Comparison of ENCODE assay signal across 21 mouse cellular contexts in the genomic region with DNA sequence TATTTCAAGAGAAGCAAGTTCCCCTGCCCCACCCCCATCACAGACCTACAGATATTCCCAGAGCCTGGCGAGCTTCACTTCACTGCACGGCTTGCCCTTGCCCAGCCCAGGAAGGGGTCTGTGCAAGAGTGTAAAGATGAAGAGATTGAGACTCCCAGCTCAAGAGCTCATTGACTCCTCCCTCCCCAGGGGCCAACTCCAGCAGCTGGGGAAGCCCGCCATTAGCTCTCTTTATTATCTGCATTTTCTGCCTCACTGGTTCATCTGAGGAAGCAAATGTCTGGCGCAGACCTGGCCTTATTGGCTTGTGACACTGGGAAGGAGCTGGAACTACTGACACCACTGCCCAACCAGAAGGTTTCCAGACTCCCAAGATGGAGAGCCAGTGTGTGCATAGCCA. TPM values are rescaled to one million over a fixed set of nuclear protein-coding genes. Genes with fewer than 3 reads are reported as not detected.
DNase-seq lines count a peak whose midpoint lies in the region; ATAC-seq and TF ChIP-seq lines count a peak whose summit lies in the region.
"Had no signal": no experiment of that assay in that cellular context is flagged by ENCODE, and none has a peak within 500 bp of the region (broad histone marks: within the 10 kb centered on the region; RNA-seq: fewer than 3 reads in every experiment).

No protein-coding gene starts in this region.

- peak overlapping the region; percentile 9; the same call in 1 of the 2 replicates for H3K27ac ChIP-seq in forebrain, embryonic 12.5 days
- no peak overlapping the region for H3K27ac ChIP-seq in forebrain, embryonic 15.5 days (replicated peaks)
- no peak overlapping the region for H3K27ac ChIP-seq in midbrain, postnatal 0 days (ENCODE audit: low read depth, low read length)
- H3K27ac ChIP-seq in midbrain, embryonic 15.5 days: no peak overlapping the region
- 0 out of 2 replicates have a peak overlapping the region, but pooled peaks have one; percentile 1 for H3K27ac ChIP-seq in hindbrain, embryonic 15.5 days (replicated peaks)
- H3K27ac ChIP-seq in forebrain, embryonic 11.5 days (ENCODE audit: low read depth, low read length): no peak overlapping the region
- H3K27ac ChIP-seq: embryonic facial prominence, embryonic 13.5 days had no signal

- peaks cover 7% of the 10 kb centered on the region for H3K4me1 ChIP-seq in forebrain, embryonic 12.5 days
- peaks cover 8% of the 10 kb centered on the region for H3K4me1 ChIP-seq in forebrain, embryonic 15.5 days
- 0 out of 2 replicates have a peak, but pooled peaks cover 4% of the 10 kb centered on the region for H3K4me1 ChIP-seq in midbrain, postnatal 0 days (ENCODE audit: insufficient read depth, low read length)
- H3K4me1 ChIP-seq in midbrain, embryonic 15.5 days: peaks cover 9% of the 10 kb centered on the region
- H3K4me1 ChIP-seq in hindbrain, embryonic 15.5 days (replicated peaks): peaks cover 7% of the 10 kb centered on the region
- H3K4me1 ChIP-seq in forebrain, embryonic 11.5 days (replicated peaks; ENCODE audit: control insufficient read depth, insufficient read depth, low read length): no peaks in the 10 kb centered on the region

- H3K9ac ChIP-seq in forebrain, embryonic 12.5 days: no peak overlapping the region
- no peak overlapping the region for H3K9ac ChIP-seq in forebrain, embryonic 15.5 days (replicated peaks)
- H3K9ac ChIP-seq in midbrain, postnatal 0 days (replicated peaks; ENCODE audit: low read length, poor library complexity, severe bottlenecking): no peak overlapping the region
- no peak overlapping the region for H3K9ac ChIP-seq in midbrain, embryonic 15.5 days
- no peak overlapping the region for H3K9ac ChIP-seq in hindbrain, embryonic 15.5 days
- H3K9ac ChIP-seq in forebrain, embryonic 11.5 days (ENCODE audit: low read length): no peak overlapping the region
- H3K9ac ChIP-seq: embryonic facial prominence, embryonic 13.5 days had no signal

- no peak overlapping the region for H3K4me2 ChIP-seq in forebrain, embryonic 12.5 days
- H3K4me2 ChIP-seq in forebrain, embryonic 15.5 days (replicated peaks): no peak overlapping the region
- no peak overlapping the region for H3K4me2 ChIP-seq in midbrain, postnatal 0 days (ENCODE audit: low read depth, low read length, poor library complexity, severe bottlenecking)
- no peak overlapping the region for H3K4me2 ChIP-seq in midbrain, embryonic 15.5 days
- H3K4me2 ChIP-seq in hindbrain, embryonic 15.5 days: no peak overlapping the region
- H3K4me2 ChIP-seq in forebrain, embryonic 11.5 days (ENCODE audit: low read depth, low read length, severe bottlenecking): no peak overlapping the region
- H3K4me2 ChIP-seq: embryonic facial prominence, embryonic 13.5 days; heart, embryonic 11.5 days had no signal

- H3K9me3 ChIP-seq in forebrain, embryonic 12.5 days: no peaks in the 10 kb centered on the region
- H3K9me3 ChIP-seq in forebrain, embryonic 15.5 days: no peaks in the 10 kb centered on the region
- H3K9me3 ChIP-seq in midbrain, postnatal 0 days (ENCODE audit: low read length): no peaks in the 10 kb centered on the region
- no peaks in the 10 kb centered on the region for H3K9me3 ChIP-seq in midbrain, embryonic 15.5 days
- no peaks in the 10 kb centered on the region for H3K9me3 ChIP-seq in hindbrain, embryonic 15.5 days
- H3K9me3 ChIP-seq in forebrain, embryonic 11.5 days (ENCODE audit: control insufficient read depth, low read length): no peaks in the 10 kb centered on the region
- H3K9me3 ChIP-seq: embryonic facial prominence, embryonic 13.5 days; G1E had no signal

- TF ChIP-seq CTCF in midbrain, postnatal 0 days (IDR thresholded peaks at IDR 0.05): no peak

- DNase-seq in midbrain, postnatal 0 days (ENCODE audit: low spot score): peak; percentile 30
- no peak for DNase-seq in frontal cortex, postnatal 25 days (ENCODE audit: low spot score in 2 of 2)
- no peak for DNase-seq in forebrain, embryonic 11.5 days (ENCODE audit: low spot score)
- DNase-seq: cerebellum, adult 9-10 months; heart, postnatal 10 days; kidney, adult 2 months; kidney, postnatal 10 days; layer of hippocampus, postnatal 36 days; liver; lung, postnatal 10 days; thymus, postnatal 25 days had no signal

- no peak overlapping the region for H3K4me3 ChIP-seq in forebrain, embryonic 12.5 days (replicated peaks)
- no peak overlapping the region for H3K4me3 ChIP-seq in forebrain, embryonic 15.5 days
- H3K4me3 ChIP-seq in midbrain, postnatal 0 days (ENCODE audit: low read depth, low read length): no peak overlapping the region
- H3K4me3 ChIP-seq in midbrain, embryonic 15.5 days: no peak overlapping the region
- H3K4me3 ChIP-seq in hindbrain, embryonic 15.5 days: no peak overlapping the region
- no peak overlapping the region for H3K4me3 ChIP-seq in forebrain, embryonic 11.5 days (ENCODE audit: low read depth, low read length)
- H3K4me3 ChIP-seq: embryonic facial prominence, embryonic 13.5 days had no signal

- no peaks in the 10 kb centered on the region for H3K27me3 ChIP-seq in forebrain, embryonic 12.5 days
- no peaks in the 10 kb centered on the region for H3K27me3 ChIP-seq in forebrain, embryonic 15.5 days
- H3K27me3 ChIP-seq in midbrain, postnatal 0 days (ENCODE audit: insufficient read depth, low read length): no peaks in the 10 kb centered on the region; the same call in 1 of the 2 replicates
- H3K27me3 ChIP-seq in midbrain, embryonic 15.5 days (replicated peaks): no peaks in the 10 kb centered on the region
- no peaks in the 10 kb centered on the region for H3K27me3 ChIP-seq in hindbrain, embryonic 15.5 days
- H3K27me3 ChIP-seq in forebrain, embryonic 11.5 days (ENCODE audit: control insufficient read depth, insufficient read depth, low read length): no peaks in the 10 kb centered on the region

- 0 out of 2 replicates have a peak, but pooled peaks have one; percentile 44 for ATAC-seq in forebrain, embryonic 12.5 days (ENCODE audit: low FRiP score)
- ATAC-seq in forebrain, embryonic 15.5 days (replicated peaks): no peak
- no peak for ATAC-seq in midbrain, postnatal 0 days (ENCODE audit: low FRiP score)
- ATAC-seq in midbrain, embryonic 15.5 days (replicated peaks): no peak
- ATAC-seq in hindbrain, embryonic 15.5 days (ENCODE audit: low FRiP score, low read depth): 0 out of 2 replicates have a peak, but pooled peaks have one; percentile 65
- no peak for ATAC-seq in forebrain, embryonic 11.5 days (replicated peaks; ENCODE audit: low FRiP score)

- no peaks in the 10 kb centered on the region for H3K36me3 ChIP-seq in forebrain, embryonic 12.5 days (replicated peaks)
- no peaks in the 10 kb centered on the region for H3K36me3 ChIP-seq in forebrain, embryonic 15.5 days
- no peaks in the 10 kb centered on the region for H3K36me3 ChIP-seq in midbrain, postnatal 0 days (ENCODE audit: insufficient read depth, low read length)
- H3K36me3 ChIP-seq in midbrain, embryonic 15.5 days (replicated peaks): no peaks in the 10 kb centered on the region
- H3K36me3 ChIP-seq in hindbrain, embryonic 15.5 days: no peaks in the 10 kb centered on the region
- H3K36me3 ChIP-seq in forebrain, embryonic 11.5 days (ENCODE audit: control insufficient read depth, insufficient read depth, low read length): no peaks in the 10 kb centered on the region
- H3K36me3 ChIP-seq: embryonic facial prominence, embryonic 13.5 days; G1E had no signal

- 30% methylated on average over 4 of the region's 4 CpGs for whole genome bisulfite sequencing in forebrain, embryonic 12.5 days
- 28% methylated on average over 4 of the region's 4 CpGs for WGBS in forebrain, embryonic 15.5 days
- 39% methylated on average over 4 of the region's 4 CpGs for WGBS in midbrain, postnatal 0 days
- WGBS in midbrain, embryonic 15.5 days: 35% methylated on average over 4 of the region's 4 CpGs
- WGBS in hindbrain, embryonic 15.5 days: 25% methylated on average over 4 of the region's 4 CpGs
- WGBS in forebrain, embryonic 11.5 days: 28% methylated on average over 4 of the region's 4 CpGs

RNA-seq across cellular contexts. Expression of a gene that starts 30.6 kb away (rescaled TPM):
- polyA plus RNA-seq in forebrain, embryonic 12.5 days (2016; fragmentation: Nextera tagmentation; extraction: Ambion mirVana): 3.8 and 4.3 TPM in 2 replicates
- polyA plus RNA-seq in forebrain, embryonic 15.5 days (2015; fragmentation: Nextera tagmentation; extraction: Ambion mirVana): 7.1 and 7.4 TPM in 2 replicates
- total RNA-seq in midbrain, postnatal 0 days (2014; rRNA removed): 53.9 and 63.6 TPM in 2 replicates
- 14.3 and 14.4 TPM in 2 replicates for polyA plus RNA-seq in midbrain, postnatal 0 days (2015; fragmentation: Nextera tagmentation; extraction: Ambion mirVana)
- 9.8 and 10.5 TPM in 2 replicates for polyA plus RNA-seq in midbrain, embryonic 15.5 days (2015; fragmentation: Nextera tagmentation; extraction: Ambion mirVana)
- polyA plus RNA-seq in hindbrain, embryonic 15.5 days (2015; fragmentation: Nextera tagmentation; extraction: Ambion mirVana): 11.6 and 13.2 TPM in 2 replicates
- 1.9 and 2.5 TPM in 2 replicates for polyA plus RNA-seq in forebrain, embryonic 11.5 days (2014; fragmentation: Nextera tagmentation; extraction: Ambion mirVana)
- total RNA-seq: G1E; gastrocnemius, adult 8-10 months; granulocyte monocyte progenitor cell, adult 5-6 weeks; heart, postnatal 10 days had no signal
- polyA plus RNA-seq: embryonic facial prominence, embryonic 13.5 days; G1E; kidney, adult 2 months; liver, embryonic 16.5 days had no signal

RNA-seq across cellular contexts. Expression of a gene that starts 44.7 kb away (rescaled TPM):
- 20.3 and 22.6 TPM in 2 replicates for polyA plus RNA-seq in forebrain, embryonic 12.5 days (2016; fragmentation: Nextera tagmentation; extraction: Ambion mirVana)
- polyA plus RNA-seq in forebrain, embryonic 15.5 days (2015; fragmentation: Nextera tagmentation; extraction: Ambion mirVana): 13.4 and 14.7 TPM in 2 replicates
- total RNA-seq in midbrain, postnatal 0 days (2014; rRNA removed): 18.5 and 25.4 TPM in 2 replicates
- 8.8 and 10.6 TPM in 2 replicates for polyA plus RNA-seq in midbrain, postnatal 0 days (2015; fragmentation: Nextera tagmentation; extraction: Ambion mirVana)
- polyA plus RNA-seq in midbrain, embryonic 15.5 days (2015; fragmentation: Nextera tagmentation; extraction: Ambion mirVana): 11.7 and 12.8 TPM in 2 replicates
- polyA plus RNA-seq in hindbrain, embryonic 15.5 days (2015; fragmentation: Nextera tagmentation; extraction: Ambion mirVana): 12.0 and 13.1 TPM in 2 replicates
- 20.6 and 20.7 TPM in 2 replicates for polyA plus RNA-seq in forebrain, embryonic 11.5 days (2014; fragmentation: Nextera tagmentation; extraction: Ambion mirVana)

Comparison
In these comparisons a context has a peak if more than half of its experiments do, and no peak if none do; other contexts are left out.
1. ATAC-seq: peak in forebrain, embryonic 12.5 days (single experiment) and hindbrain, embryonic 15.5 days (single experiment); none in forebrain, embryonic 15.5 days (single experiment), midbrain, postnatal 0 days (single experiment), midbrain, embryonic 15.5 days (single experiment) and forebrain, embryonic 11.5 days (single experiment).
2. H3K27ac ChIP-seq: peak in forebrain, embryonic 12.5 days (single experiment) and hindbrain, embryonic 15.5 days (single experiment); none in forebrain, embryonic 15.5 days (single experiment), midbrain, postnatal 0 days (single experiment), midbrain, embryonic 15.5 days (single experiment) and forebrain, embryonic 11.5 days (single experiment).